Mouse (Mus musculus) embryonic fibroblast, embryonic 13.5 days (primary cell): Measurements from ENCODE around the gene Maz.

Source experiments
- CTCF ChIP-seq: IDR thresholded peaks from 2 replicates; pipeline ENCODE4 v1.5.1; 2011; ENCODE audit warnings: mild to moderate bottlenecking, control low read depth, low read length, moderate library complexity, borderline replicate concordance; ENCODE audit not compliant: insufficient read depth
- POLR2A ChIP-seq: IDR thresholded peaks from 2 replicates; pipeline ENCODE4 v1.6.1; 2011; ENCODE audit warnings: low read depth, mild to moderate bottlenecking, control low read depth, low read length, moderate library complexity

- no peak for TF ChIP-seq POLR2A
- no peak for TF ChIP-seq CTCF
Observed at GRCm38 (mm10) chr7:127073221-127073620, 46.4 kb upstream of the Maz start.
